Mouse (Mus musculus): ENCODE data around the gene Cachd1.

GRCm38 (mm10) chr4:101037156-101037555 lies 260.7 kb downstream of the Cachd1 start:
- TF ChIP-seq CTCF (IDR thresholded peaks at IDR 0.05; ENCODE audit: low read depth), result no peak
- no peak for TF ChIP-seq EP300 (IDR thresholded peaks at IDR 0.05; ENCODE audit: low read depth)

Data from liver, postnatal 0 days (tissue).